Mouse (Mus musculus): ENCODE results near the gene Lrig2.
"Not testable (repeated sequence)": the region's sequence is repeated elsewhere in the genome, so short reads cannot be mapped to it uniquely, and the experiment has no call there.

Lrig2 gene

GRCm38 (mm10) chr3:104432651-104433050 is 79.1 kb downstream of the Lrig2 start:
- no peak for DNase-seq (ENCODE audit: low read depth, low spot score)

GRCm38 (mm10) chr3:104431848-104432159 is 79.9 kb downstream of the Lrig2 start:
- DNase-seq (ENCODE audit: low read depth, low spot score), result peak; percentile 20

GRCm38 (mm10) chr3:104431156-104431847 is 80.4 kb downstream of the Lrig2 start:
- no peak for DNase-seq (ENCODE audit: low read depth, low spot score)

GRCm38 (mm10) chr3:104427354-104427753 is 84.4 kb downstream of the Lrig2 start:
- DNase-seq (ENCODE audit: low read depth, low spot score), result not testable (repeated sequence)

DNA sequence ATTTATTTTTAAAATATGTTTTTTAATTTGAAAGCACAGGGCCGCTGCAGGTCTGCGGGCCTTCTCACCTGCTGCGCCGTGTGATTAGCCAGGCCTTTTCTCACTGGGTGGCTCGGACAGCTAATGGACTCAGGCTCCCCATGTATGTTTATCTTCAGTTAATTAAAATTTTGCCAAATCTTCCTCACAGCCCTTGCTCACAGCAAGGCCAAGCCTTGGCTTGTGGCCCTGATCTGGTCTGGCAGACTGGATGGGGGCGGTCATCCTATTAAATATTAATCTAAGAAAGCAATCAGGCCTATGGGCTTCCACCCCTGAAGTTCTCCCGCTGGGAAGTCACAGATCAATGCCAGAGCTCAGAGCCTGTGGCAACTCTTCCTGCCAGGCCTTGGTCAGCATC is 87.4 kb downstream of the Lrig2 start:
- no peak for DNase-seq (ENCODE audit: low read depth, low spot score)

GRCm38 (mm10) chr3:104420929-104421328 is 90.8 kb downstream of the Lrig2 start:
- DNase-seq (ENCODE audit: low read depth, low spot score), result no peak

- DNase-seq (ENCODE audit: low read depth, low spot score), result no peak
Measured at GRCm38 (mm10) chr3:104419990-104420389, 91.7 kb downstream of the Lrig2 start.

- no peak for DNase-seq (ENCODE audit: low read depth, low spot score)
Measured at GRCm38 (mm10) chr3:104416806-104417205, 94.9 kb downstream of the Lrig2 start.

DNA sequence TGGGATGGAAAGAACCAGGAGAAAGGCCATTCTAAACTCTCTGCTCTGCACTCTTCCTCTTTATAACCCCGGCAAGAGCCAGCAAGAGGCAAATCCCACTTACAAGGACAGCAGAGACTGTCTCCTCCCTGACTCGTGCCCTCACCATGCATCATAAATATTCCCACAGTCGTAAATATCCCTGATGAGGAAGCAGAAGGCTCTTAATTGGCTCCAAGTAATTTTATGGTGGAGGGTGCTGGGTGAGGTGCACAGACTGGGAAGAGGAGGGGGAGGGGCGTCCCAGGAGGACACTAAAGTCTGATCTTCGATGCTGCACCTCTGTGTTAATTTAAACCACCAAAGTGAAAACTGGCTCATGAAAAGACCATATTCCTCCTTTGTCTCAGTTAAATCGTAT is 99.2 kb downstream of the Lrig2 start:
- DNase-seq (ENCODE audit: low read depth, low spot score), result no peak

DNA sequence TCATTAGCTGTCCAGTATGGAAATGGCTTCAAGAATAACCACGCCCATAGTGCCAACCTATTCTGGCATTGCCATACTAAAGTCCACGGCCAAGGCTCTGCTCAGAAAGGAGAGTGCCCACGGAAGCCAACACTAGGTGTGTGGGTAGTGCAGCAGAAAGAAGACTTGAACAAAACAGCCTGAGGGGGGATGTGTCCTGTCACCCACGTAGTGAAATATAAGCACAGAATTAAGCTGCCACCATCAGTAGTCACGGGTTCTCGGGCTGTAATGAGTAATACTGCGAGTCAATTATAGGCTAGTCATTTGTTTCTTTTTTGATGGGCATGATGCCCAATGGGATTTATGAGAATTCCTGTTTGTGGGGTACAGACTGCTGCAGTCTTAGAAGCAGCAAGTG is 104.2 kb downstream of the Lrig2 start:
- no peak for DNase-seq (ENCODE audit: low read depth, low spot score)

DNA sequence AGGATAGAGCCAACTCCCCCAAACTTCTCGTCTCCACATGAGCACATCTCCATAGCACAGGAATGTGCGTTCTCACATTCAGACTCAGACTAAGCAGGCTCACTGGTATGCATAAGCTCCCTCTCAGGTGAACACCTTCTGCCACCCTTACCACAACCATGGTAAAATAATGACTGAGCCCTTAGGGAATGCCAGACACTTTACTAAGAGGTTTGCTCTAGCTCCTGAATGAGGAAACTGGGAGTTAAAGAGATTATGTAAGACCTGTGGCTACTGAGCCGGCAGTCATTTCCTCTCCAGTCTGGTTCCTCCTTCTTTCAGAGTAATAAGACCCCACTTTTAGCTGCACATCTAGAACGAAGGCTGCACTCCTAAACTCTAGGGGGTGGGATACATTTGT is 108.1 kb downstream of the Lrig2 start:
- no peak for DNase-seq (ENCODE audit: low read depth, low spot score)

- DNase-seq (ENCODE audit: low read depth, low spot score), result no peak
Measured at GRCm38 (mm10) chr3:104401176-104401575, 110.5 kb downstream of the Lrig2 start.

- no peak for DNase-seq (ENCODE audit: low read depth, low spot score)
Measured at GRCm38 (mm10) chr3:104400126-104400525, 111.6 kb downstream of the Lrig2 start.

GRCm38 (mm10) chr3:104399296-104400045 is 112.2 kb downstream of the Lrig2 start:
- DNase-seq (ENCODE audit: low read depth, low spot score), result no peak

- no peak for DNase-seq (ENCODE audit: low read depth, low spot score)
Measured at GRCm38 (mm10) chr3:104397316-104397715, 114.4 kb downstream of the Lrig2 start.

GRCm38 (mm10) chr3:104396736-104397081 is 115.0 kb downstream of the Lrig2 start:
- DNase-seq (ENCODE audit: low read depth, low spot score), result no peak

DNA sequence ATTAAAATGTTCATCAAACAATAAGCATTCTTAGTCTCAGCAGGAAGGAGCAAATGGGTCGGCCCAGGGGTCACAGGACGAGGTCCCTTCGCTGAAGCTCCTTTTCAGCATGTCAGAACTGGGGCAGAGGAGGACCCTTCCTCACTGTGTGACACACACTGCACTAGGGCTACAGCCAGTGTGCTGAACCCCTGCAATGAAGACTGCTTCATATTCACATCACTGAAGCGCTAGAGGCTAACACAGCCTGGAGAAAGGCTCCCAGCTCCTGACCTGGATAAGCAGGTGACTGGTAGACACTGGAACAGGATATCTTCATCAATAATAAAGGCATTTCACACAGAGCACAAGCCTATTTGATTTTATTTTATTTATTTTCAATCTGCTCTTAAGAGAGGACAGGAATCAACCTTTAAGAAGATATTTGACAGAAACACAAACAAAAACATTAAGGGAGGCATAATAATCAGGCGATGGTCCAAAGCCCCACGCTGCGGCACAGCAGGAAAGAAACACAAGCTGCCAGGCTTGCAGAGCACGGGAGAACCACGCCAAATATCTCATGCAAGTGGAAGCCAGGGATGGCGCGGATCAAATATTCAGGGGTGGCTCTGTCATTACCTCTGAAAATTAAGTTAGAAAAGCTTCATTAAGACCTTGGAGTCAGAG is 115.5 kb downstream of the Lrig2 start:
- DNase-seq (ENCODE audit: low read depth, low spot score), result no peak

- DNase-seq (ENCODE audit: low read depth, low spot score), result no peak
Measured at GRCm38 (mm10) chr3:104390072-104390471, 121.6 kb downstream of the Lrig2 start.

- no peak for DNase-seq (ENCODE audit: low read depth, low spot score)
Measured at GRCm38 (mm10) chr3:104389449-104389848, 122.3 kb downstream of the Lrig2 start.

GRCm38 (mm10) chr3:104385587-104385986 is 126.1 kb downstream of the Lrig2 start:
- DNase-seq (ENCODE audit: low read depth, low spot score), result peak; percentile 45

GRCm38 (mm10) chr3:104383681-104384341 is 127.9 kb downstream of the Lrig2 start:
- peak; percentile 46 for DNase-seq (ENCODE audit: low read depth, low spot score)

- no peak for DNase-seq (ENCODE audit: low read depth, low spot score)
Measured at GRCm38 (mm10) chr3:104378228-104378627, 133.5 kb downstream of the Lrig2 start.

All from skeletal muscle tissue, adult 2 months (tissue).